Mouse (Mus musculus) urinary bladder, postnatal 25 days (tissue): ENCODE measurements at regions not wholly inside any gene's neighbourhood (a gene's known extent, or its start where the extent isn't known, plus 50 kb on each side); places are given as distances from the start of the nearest gene placed in this dataset.
A peak's percentile ranks its signal among the peaks of the same experiment; 100 is the strongest.

Experiments
- DNase-seq: peaks from one replicate; pipeline ENCODE4 v3.0.0; 2022; ENCODE audit warnings: low spot score

- DNase-seq: no peak
Observed at GRCm38 (mm10) chr9:32906233-32906872, 270.3 kb downstream of the Ets1 start.

- DNase-seq: no peak
Observed at GRCm38 (mm10) chr9:32910641-32911040, 274.6 kb downstream of the Ets1 start.

GRCm38 (mm10) chr9:32915633-32916032 lies 279.6 kb downstream of the Ets1 start:
- no peak for DNase-seq

DNA sequence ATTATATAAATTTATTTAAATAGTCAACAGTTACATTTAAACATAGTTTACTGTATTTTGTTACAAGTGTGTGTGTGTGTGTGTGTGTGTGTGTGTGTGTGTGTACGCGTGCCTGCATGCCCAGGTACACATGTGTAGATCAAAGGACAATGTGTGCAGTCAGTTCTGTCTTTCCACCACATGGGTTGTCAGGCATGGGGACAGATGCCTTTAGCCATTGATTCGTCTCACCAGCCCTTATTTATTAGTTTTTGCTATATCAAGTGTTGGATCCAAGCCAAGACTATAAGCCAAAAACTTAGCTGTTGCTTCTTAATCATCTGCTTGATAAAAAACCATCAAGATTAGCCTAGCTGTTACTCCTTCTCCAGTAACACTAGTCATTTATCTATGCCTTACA lies 280.7 kb downstream of the Ets1 start:
- DNase-seq: no peak

- DNase-seq: no peak
Observed at GRCm38 (mm10) chr9:32923925-32924324, 287.9 kb downstream of the Ets1 start.

GRCm38 (mm10) chr9:32924333-32924886 lies 288.4 kb downstream of the Ets1 start:
- no peak for DNase-seq

DNA sequence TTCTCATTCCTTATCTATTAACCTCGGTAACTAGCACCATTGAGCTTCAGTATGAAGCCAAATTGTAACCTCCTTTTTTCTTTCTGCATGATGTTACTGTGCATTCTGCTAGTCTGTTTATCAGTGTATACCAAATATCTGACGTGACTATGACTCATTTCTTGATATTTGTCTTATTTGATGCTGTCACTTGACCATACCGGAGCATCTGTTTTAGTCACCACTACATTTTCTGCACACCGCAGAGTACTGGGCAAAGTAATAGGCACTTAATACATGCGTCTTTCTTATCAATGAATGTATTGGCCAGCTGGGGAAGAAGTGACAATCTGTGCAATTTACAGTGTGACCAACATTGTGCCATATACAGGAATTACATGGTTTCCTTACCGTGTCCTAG lies 289.0 kb downstream of the Ets1 start:
- no peak for DNase-seq

DNA sequence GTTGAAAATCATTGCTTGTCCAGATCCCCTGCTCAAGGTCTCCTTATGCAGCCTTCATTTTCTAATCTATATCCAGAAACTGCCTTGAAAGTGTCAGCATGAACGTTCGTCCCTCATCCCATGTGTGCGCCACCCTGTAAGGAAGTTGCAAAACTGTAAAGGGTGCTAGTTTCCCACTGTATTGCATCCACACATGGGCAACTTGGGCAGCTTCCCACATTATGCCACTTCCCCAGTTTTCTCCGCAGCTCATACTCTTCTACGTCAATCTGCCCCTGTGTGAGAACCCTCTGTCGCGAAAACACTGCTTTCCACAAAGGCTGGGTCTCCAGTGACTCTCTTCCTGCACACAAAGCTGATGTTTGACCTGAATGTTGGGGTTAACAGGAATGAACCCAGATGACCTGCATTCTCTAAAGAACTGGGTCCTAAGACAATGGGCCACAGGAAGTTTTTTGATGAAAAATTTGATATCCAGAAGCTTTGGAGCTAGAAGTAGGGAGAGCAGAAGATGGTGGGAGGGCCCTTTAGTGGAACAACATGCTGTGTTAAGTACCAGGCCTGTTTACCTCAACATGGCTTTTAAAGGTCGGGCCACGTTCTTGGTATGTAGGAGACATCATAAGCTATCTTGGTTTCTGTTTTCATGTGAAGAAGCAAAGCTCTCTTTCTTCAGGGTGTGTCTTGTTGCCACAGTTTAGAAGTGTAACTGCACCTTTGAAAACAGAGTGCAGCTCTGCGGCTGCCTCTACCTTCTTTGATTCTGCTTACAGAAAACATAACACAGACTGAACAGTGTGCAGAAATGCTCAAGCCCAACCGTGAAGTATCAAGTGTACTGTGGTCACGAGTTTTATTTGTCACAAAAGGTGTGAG lies 289.9 kb downstream of the Ets1 start:
- DNase-seq: no peak

GRCm38 (mm10) chr9:32927656-32928055 lies 291.6 kb downstream of the Ets1 start:
- no peak for DNase-seq

DNA sequence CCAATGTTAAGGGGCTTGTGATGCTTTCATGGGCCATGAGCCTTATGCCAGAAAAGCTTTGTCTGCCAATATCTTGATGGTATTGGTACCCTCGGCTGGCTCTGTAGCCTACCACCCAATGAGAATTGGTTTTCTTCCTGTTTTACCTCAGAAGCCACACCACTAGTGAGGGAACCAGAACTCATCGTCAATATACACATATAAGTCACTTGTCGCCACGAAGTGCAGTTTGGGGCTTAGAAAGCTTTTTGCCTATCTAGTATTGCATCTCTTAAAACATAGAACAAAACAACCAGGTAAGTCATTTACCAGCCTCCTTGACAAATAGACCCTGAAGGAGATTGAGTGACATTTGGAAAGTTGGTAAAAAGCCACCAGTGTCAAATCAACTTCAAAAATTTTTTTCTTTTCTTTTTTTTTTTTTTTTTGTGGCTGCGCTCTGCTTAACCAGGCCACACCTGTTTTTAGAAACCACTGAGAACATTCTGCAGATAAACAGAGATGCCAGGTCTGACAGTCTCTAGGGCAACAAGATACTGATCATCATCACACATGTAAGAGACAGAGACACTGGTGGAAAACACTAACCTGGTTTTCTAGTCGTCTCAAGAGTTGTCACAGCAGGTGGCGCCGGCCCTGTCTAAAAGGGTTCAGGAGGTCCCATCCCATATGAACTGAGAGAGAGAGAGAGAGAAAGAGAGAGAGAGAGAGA lies 292.4 kb downstream of the Ets1 start:
- DNase-seq: no peak

- no peak for DNase-seq
Observed at GRCm38 (mm10) chr9:32929331-32929730, 293.3 kb downstream of the Ets1 start.

GRCm38 (mm10) chr9:32929826-32930225 lies 293.8 kb downstream of the Ets1 start:
- no peak for DNase-seq

GRCm38 (mm10) chr9:32931266-32932005 lies 295.4 kb downstream of the Ets1 start:
- DNase-seq: no peak

DNA sequence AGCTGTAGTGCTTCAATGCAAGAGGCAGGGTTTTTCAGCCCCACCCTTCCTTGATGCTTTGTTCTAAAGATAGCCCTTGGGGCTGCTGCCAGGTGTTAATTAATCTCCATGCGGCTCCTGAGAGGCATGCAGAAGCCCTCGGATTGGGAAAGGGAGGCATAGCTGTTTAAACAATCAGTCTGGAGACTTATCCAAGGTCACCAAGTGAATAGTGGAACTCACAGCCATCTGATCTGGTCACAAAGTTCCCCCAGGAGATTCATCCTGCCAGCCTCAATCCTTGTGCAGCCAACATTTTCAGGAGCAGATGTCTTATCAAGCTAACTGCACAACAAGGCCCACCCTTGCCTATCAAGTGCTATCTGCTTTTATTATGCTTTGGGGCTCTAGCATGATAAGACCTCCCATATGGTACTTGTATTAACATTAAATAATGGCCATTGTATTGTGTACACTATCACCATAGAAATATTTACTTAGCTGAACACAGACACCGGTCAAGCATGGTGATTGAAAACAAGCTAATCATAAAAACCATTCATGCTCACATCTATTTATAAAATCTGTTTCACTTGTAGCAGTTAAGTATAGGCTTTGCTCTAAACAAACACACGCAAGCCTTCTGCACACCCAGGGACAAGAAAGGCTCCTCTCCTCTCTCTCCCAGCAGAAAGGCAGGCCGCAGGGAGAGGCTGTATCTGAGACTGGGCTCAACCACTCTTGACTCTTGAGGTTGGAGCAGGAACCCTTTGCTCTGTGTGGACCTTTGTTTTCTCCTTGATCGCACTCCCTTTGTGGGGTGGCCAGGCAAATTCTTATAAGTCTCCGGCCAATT lies 297.4 kb downstream of the Ets1 start:
- DNase-seq: no peak

- DNase-seq: no peak
Observed at GRCm38 (mm10) chr9:32934436-32934835, 298.4 kb downstream of the Ets1 start.

DNA sequence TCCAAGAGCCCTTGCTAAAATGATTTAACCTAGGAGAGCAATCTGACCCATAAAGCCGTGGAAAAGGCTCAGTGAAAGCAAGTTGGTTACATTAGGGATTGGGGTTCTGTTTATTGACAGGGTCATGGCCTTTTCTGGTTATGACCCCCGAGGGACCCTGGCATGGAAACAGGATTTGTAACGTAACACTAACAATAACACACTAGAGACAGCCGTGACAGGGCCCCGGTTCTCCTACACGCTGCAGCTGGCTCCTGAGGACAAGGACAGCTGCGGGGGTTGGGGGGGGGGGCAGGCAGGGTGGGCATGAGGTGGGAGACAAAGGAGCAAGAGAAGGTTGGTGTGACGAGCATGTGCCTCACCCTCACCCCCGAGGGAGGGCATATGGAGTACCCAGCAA lies 300.4 kb downstream of the Ets1 start:
- no peak for DNase-seq

DNA sequence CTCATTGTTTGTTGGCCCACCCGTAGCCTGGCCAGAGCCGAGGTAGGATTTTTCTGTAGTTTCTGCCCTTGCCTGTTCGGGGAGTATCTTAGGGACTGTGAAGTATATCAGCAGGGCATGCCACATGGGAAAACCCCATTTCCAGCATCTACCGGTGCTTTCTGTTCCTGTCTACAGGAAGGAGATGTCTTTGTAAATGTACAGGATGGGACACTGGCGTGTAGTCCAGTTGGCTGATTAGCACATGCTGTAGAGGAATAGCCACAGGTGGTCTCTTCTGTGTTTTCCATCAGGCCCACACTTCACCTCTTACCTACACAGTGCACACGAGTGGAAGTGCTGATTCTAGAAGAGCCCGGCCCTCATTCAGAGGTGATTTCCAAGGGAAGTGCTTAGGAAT lies 301.4 kb downstream of the Ets1 start:
- DNase-seq: no peak

DNA sequence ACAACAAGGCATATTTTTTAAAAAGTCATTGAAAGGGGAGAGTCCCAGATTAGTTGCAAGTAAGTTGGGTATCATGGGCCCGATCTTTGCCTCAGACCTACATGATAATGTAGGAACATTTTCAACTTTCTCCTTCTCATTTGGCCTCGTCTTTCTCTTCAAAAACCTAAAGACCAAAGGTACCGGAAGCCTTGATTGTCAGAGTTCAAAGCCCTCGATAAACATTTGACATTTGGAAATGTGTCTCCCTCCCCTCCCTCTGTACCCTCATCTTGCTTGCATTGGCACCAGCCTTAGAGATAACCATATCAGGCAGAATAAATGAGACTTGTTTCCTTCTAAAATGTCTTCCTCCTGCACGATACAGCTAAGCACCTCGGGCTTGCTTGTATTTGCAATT lies 302.8 kb downstream of the Ets1 start:
- no peak for DNase-seq

DNA sequence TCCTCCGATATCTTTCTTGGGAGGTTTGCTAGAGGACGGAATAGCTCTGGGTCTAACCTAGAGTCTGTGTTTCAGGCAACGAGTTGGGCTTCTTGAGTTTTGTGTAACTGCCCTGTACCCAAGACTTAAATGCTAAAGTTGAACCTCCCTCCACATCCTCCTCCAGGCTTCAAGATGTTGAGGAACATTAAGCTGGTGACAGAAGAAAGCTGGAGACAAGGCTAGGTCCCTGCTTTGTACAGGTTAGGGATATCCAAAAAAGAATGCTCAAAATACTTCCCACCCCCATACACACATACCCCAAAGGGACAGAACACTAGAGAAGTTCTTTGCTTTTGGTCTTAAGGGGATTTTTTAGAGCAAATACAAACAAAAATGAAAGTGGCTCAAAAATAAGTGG lies 303.6 kb downstream of the Ets1 start:
- no peak for DNase-seq

DNA sequence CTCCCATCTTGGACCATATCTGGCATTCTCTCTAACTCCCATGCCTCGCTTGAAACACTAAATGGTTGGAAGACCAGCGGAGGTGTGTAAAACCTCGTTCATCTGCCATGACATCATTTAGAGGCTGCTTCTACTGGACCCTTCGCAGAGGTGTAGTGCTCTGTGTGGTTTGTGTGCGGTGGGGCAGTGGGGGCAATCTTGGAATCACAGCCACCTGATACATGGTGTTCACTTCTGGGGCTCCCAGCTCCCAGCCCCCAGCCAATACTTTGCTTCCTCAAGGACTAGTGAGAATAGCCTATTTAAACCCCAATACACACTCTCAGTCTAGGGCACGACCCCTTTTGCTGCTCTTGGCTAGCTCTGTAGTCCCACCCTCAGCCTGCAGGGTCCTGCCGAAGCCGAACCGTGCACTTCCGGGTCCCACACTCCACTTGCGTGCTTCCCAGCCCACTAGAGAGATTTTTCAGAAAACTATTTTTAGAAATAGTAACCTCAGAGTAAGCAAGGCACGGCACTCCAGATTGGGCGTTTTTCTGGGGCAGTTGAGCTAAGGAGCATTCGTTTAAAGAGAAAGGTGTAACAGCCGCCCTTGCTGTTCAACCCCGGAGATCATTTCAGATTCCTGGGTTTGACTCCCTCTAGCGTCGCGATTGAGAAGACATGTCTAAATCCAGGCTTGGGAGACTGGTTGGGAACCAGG lies 304.2 kb downstream of the Ets1 start:
- DNase-seq: peak; percentile 74
